Mouse (Mus musculus): ENCODE measurements around the gene Trip10.

DNA sequence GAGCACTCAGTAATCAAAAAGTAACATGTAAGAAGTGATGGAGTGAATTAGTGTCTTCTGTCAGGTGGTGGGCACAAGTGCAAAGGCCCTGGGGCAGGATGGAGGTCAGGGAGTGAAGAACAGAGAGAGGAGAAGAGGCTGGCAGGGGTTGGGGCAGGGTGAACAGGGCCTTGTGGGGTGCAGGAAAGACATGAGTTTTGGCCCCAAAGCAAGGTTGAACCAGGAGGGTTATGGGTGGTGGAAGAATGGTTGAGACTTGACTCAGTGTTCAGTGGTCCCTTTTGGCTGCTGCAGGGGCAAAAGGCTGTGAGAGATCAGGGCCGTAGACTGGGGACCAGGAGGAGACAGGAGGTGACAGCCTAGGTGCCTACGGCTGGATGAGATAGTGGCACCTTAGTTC, 29.3 kb downstream of the Trip10 start:
- no peak for TF ChIP-seq CTCF (IDR thresholded peaks at IDR 0.05; ENCODE audit: borderline replicate concordance, extremely low read depth, insufficient read depth, insufficient read length)
- no peak for TF ChIP-seq POLR2A (IDR thresholded peaks at IDR 0.05; ENCODE audit: borderline replicate concordance, extremely low read depth, insufficient read depth, insufficient read length, poor library complexity, severe bottlenecking)

All from brain, embryonic 14.5 days (tissue).